ENCODE assay signal across 13 mouse cellular contexts in the genomic region with DNA sequence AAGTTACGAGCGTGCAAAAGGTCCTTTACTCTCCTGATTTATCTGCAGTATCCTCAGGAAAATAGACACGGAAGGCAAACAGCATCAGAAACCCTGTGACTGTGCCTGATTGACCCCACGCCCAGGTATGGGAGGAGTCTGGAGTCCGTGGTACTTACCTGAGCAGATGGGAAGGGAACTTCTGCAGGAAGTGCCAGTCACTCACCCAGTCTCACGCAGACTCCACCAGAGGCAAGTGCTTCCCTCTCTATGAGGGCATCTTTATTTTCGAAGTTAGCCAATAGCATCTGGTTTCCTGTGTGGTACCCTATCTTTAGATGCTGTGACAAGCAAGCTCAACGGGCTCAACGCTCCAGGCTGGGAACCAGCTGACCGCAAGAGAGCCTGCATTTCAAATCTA. TPM values are rescaled to one million over a fixed set of nuclear protein-coding genes. Genes with fewer than 3 reads are reported as not detected.
DNase-seq lines count a peak whose midpoint lies in the region; ATAC-seq lines count a peak whose summit lies in the region.
"Had no signal": no experiment of that assay in that cellular context is flagged by ENCODE, and none has a peak within 500 bp of the region (broad histone marks: within the 10 kb centered on the region; RNA-seq: fewer than 3 reads in every experiment).

No protein-coding gene starts in this region.

- DNase-seq in kidney, postnatal 36 days = peak; percentile 4 to 10
- DNase-seq in kidney, postnatal 10 days = no peak
- DNase-seq in A20 (ENCODE audit: low read depth, low spot score) = peak; percentile 7
- DNase-seq in adrenal gland, postnatal 14 days = no peak
- no peak for DNase-seq in gastrocnemius, adult 8-10 months (ENCODE audit: low spot score in 2 of 2)
- no peak for DNase-seq in adrenal gland, postnatal 10 days
- DNase-seq: adrenal gland, adult 8-10 months; cerebellum, adult 2 months; right cerebral cortex, postnatal 25 days had no signal

- ATAC-seq in hematopoietic stem cell, adult 5-6 weeks (replicated peaks in 1 of 2; ENCODE audit: insufficient read depth in 1 of 2, low FRiP score in 2 of 2, low TSS enrichment in 1 of 2, low read depth in 1 of 2, poor library complexity in 2 of 2, severe bottlenecking in 2 of 2) = peak; percentile 73 to 82
- ATAC-seq in megakaryocyte progenitor cell, adult 5-6 weeks (replicated peaks; ENCODE audit: poor library complexity) = peak; percentile 91
- ATAC-seq: forebrain, embryonic 14.5 days had no signal

RNA-seq across cellular contexts. Expression of gene Cx3cr1, which starts 1.6 kb away (rescaled TPM):
- 3.4 and 4.9 TPM in 2 replicates for total RNA-seq in hematopoietic stem cell, adult 5-6 weeks (2017)
- total RNA-seq in megakaryocyte progenitor cell, adult 5-6 weeks (2015) = 10.6 and 11.9 TPM in 2 replicates
- 10.8 and 13.9 TPM in 2 replicates for total RNA-seq in megakaryocyte progenitor cell, adult 5-6 weeks (2017)
- total RNA-seq in adrenal gland, postnatal 14 days (2021) = 2.4 and 3.8 TPM in 2 replicates
- under 1 TPM in 2 of 4 experiments, not detected in 2; 0.11 to 0.24 TPM for total RNA-seq in gastrocnemius, adult 8-10 months (2022)
- 1 to 10 TPM; 2.4 to 3.8 TPM for total RNA-seq in adrenal gland, postnatal 10 days (2021)

RNA-seq across cellular contexts. Expression of gene Ccr8, which starts 23.9 kb away (rescaled TPM):
- total RNA-seq in hematopoietic stem cell, adult 5-6 weeks (2017) = 0.89 TPM in 1 of 2 replicates, not detected in the other
- not detected in 2 replicates for total RNA-seq in megakaryocyte progenitor cell, adult 5-6 weeks (2015)
- total RNA-seq in megakaryocyte progenitor cell, adult 5-6 weeks (2017) = not detected in 2 replicates
- 0.41 TPM in 1 of 2 replicates, not detected in the other for total RNA-seq in adrenal gland, postnatal 14 days (2021)
- not detected for total RNA-seq in gastrocnemius, adult 8-10 months (2022)
- total RNA-seq in adrenal gland, postnatal 10 days (2021) = not detected
- total RNA-seq: adrenal gland, adult 8-10 months; layer of hippocampus, adult 18-20 months had no signal

RNA-seq across cellular contexts. Expression of gene Slc25a38, which starts 42.1 kb away (rescaled TPM):
- 15.3 and 20.5 TPM in 2 replicates for total RNA-seq in hematopoietic stem cell, adult 5-6 weeks (2017)
- 15.8 and 17.1 TPM in 2 replicates for total RNA-seq in megakaryocyte progenitor cell, adult 5-6 weeks (2015)
- total RNA-seq in megakaryocyte progenitor cell, adult 5-6 weeks (2017) = 16.9 and 19.7 TPM in 2 replicates
- 21.6 and 22.6 TPM in 2 replicates for total RNA-seq in adrenal gland, postnatal 14 days (2021)
- 10 to 100 TPM in 2 of 4 experiments, 1 to 10 TPM in 2; 8.7 to 13.2 (median 9.8) TPM for total RNA-seq in gastrocnemius, adult 8-10 months (2022)
- 10 to 100 TPM; 20.3 to 21.5 TPM for total RNA-seq in adrenal gland, postnatal 10 days (2021)

RNA-seq across cellular contexts. Expression of gene Xirp1, which starts 44.6 kb away (rescaled TPM):
- total RNA-seq in hematopoietic stem cell, adult 5-6 weeks (2017) = not detected in 2 replicates
- not detected in 2 replicates for total RNA-seq in megakaryocyte progenitor cell, adult 5-6 weeks (2015)
- not detected in 2 replicates for total RNA-seq in megakaryocyte progenitor cell, adult 5-6 weeks (2017)
- 0.22 and 0.30 TPM in 2 replicates for total RNA-seq in adrenal gland, postnatal 14 days (2021)
- total RNA-seq in gastrocnemius, adult 8-10 months (2022) = 100 to 1,000 TPM in 2 of 4 experiments, 10 to 100 TPM in 2; 68.7 to 171 (median 104) TPM
- 1 to 10 TPM; 3.1 to 7.4 TPM for total RNA-seq in adrenal gland, postnatal 10 days (2021)

RNA-seq across cellular contexts. Expression of gene Rpsa, which starts 59.4 kb away (rescaled TPM):
- total RNA-seq in hematopoietic stem cell, adult 5-6 weeks (2017) = 4,483 and 5,767 TPM in 2 replicates
- 3,721 and 3,879 TPM in 2 replicates for total RNA-seq in megakaryocyte progenitor cell, adult 5-6 weeks (2015)
- total RNA-seq in megakaryocyte progenitor cell, adult 5-6 weeks (2017) = 5,290 and 6,669 TPM in 2 replicates
- 729 and 883 TPM in 2 replicates for total RNA-seq in adrenal gland, postnatal 14 days (2021)
- 100 to 1,000 TPM; 426 to 569 (median 499) TPM for total RNA-seq in gastrocnemius, adult 8-10 months (2022)
- 100 to 1,000 TPM; 879 to 949 TPM for total RNA-seq in adrenal gland, postnatal 10 days (2021)

Comparison
In these comparisons a context has a peak if more than half of its experiments do, and no peak if none do; other contexts are left out.
1. DNase-seq: peak in kidney, postnatal 36 days (2 of 2) and A20 (single experiment); none in kidney, postnatal 10 days (single experiment), adrenal gland, postnatal 14 days (single experiment), gastrocnemius, adult 8-10 months (0 of 2) and adrenal gland, postnatal 10 days (single experiment).